Mouse (Mus musculus) forebrain, postnatal 0 days (tissue): ENCODE results near the gene Brd3os. TPM values are rescaled to one million over a fixed set of nuclear protein-coding genes. Genes with fewer than 3 reads are reported as not detected.

Experiments used
- ATAC-seq: fragments of 200-750 bp; cut with Nextera tagmentation; 2 replicates; pipeline ENCODE4 v1.8.0; 2017; ENCODE audit warnings: mild to moderate bottlenecking, moderate library complexity
- DNase-seq: peaks from one replicate; pipeline ENCODE4 v3.0.0-alpha.2; 2015
- H3K27ac ChIP-seq: fragments of 300-500 bp; sonication (generic); 2 replicates; pipeline ENCODE4 v1.5.1; 2014; ENCODE audit warnings: low read depth, mild to moderate bottlenecking, antibody characterized with exemption, low read length, moderate library complexity, mixed read lengths
- H3K27me3 ChIP-seq: fragments of 300-500 bp; sonication (generic); 2 replicates; pipeline ENCODE4 v1.6.1; 2014; ENCODE audit warnings: mild to moderate bottlenecking, low read length, mixed read lengths; ENCODE audit not compliant: insufficient read depth
- H3K36me3 ChIP-seq: fragments of 300-500 bp; sonication (generic); 2 replicates; pipeline ENCODE4 v1.6.1; 2014; ENCODE audit warnings: mild to moderate bottlenecking, moderate library complexity; ENCODE audit not compliant: insufficient read depth
- H3K4me1 ChIP-seq: fragments of 300-500 bp; sonication (generic); 2 replicates; pipeline ENCODE4 v1.6.1; 2014; ENCODE audit warnings: antibody characterized with exemption; ENCODE audit not compliant: insufficient read depth
- H3K4me2 ChIP-seq: fragments of 300-500 bp; sonication (generic); 2 replicates; pipeline ENCODE4 v1.6.1; 2014; ENCODE audit warnings: low read depth, mild to moderate bottlenecking, moderate library complexity
- H3K4me3 ChIP-seq: fragments of 300-500 bp; sonication (generic); 2 replicates; pipeline ENCODE4 v1.5.1; 2014; ENCODE audit warnings: low read depth, low read length, mixed read lengths
- H3K9ac ChIP-seq: fragments of 300-500 bp; sonication (generic); 2 replicates; pipeline ENCODE4 v1.6.1; 2014; ENCODE audit warnings: mild to moderate bottlenecking
- H3K9me3 ChIP-seq: fragments of 300-500 bp; sonication (generic); 2 replicates; pipeline ENCODE4 v1.6.1; 2016; ENCODE audit warnings: low read length
- CTCF ChIP-seq: sonication (generic); IDR thresholded peaks from 2 replicates; pipeline ENCODE4 v1.5.1; 2016; ENCODE audit warnings: antibody characterized with exemption, control low read depth, low read depth
- WGBS: fragments of 180-500 bp; shearing (Covaris S2); extraction: QIAGEN DNeasy Blood & Tissue Kit; methylation state at CpG from one replicate; pipeline ENCODE4 v1.1.7; 2014; 5-methylcytosine and 5-hydroxymethylcytosine counted together
- polyA plus RNA-seq: library from polyadenylated mRNA; unstranded; fragments of >200 nt; fragmentation: Nextera tagmentation; extraction: Ambion mirVana; gene quantifications from 2 replicates; pipeline ENCODE4 v1.2.1, GENCODE M21; 2015
- total RNA-seq: library from RNA; depleted of rRNA; stranded (reverse); fragments of >200 nt; gene quantifications from 2 replicates; pipeline ENCODE4 v1.2.3, GENCODE M21; 2014

Gene Brd3os
- total and polyA plus RNA-seq, 2 experiments from 2014 or later = 33.9 to 44.1 TPM

GRCm38 (mm10) chr2:27405094-27405884, 36.8 kb upstream of the Brd3os start:
- Histone ChIP-seq H3K4me2 (no peak overlapping the region), H3K4me1 (no peaks in the 10 kb centered on the region), H3K27me3 (no peaks in the 10 kb centered on the region), H3K27ac (no peak overlapping the region), H3K9ac (no peak overlapping the region), H3K4me3 (no peak overlapping the region), H3K9me3 (no peaks in the 10 kb centered on the region), H3K36me3 (no peaks in the 10 kb centered on the region)
- ATAC-seq (no peak), DNase-seq (no peak)
- TF ChIP-seq CTCF = no peak
- 70% methylated on average over 5 of the region's 5 CpGs for WGBS

GRCm38 (mm10) chr2:27406928-27407327, 35.2 kb upstream of the Brd3os start:
- 86% methylated on average over 5 of the region's 5 CpGs for WGBS
- Histone ChIP-seq H3K4me2 (no peak overlapping the region), H3K4me1 (peaks cover 11% of the 10 kb centered on the region; the same call in 1 of the 2 replicates), H3K27me3 (no peaks in the 10 kb centered on the region), H3K9me3 (no peaks in the 10 kb centered on the region), H3K27ac (no peak overlapping the region), H3K4me3 (no peak overlapping the region), H3K9ac (no peak overlapping the region), H3K36me3 (no peaks in the 10 kb centered on the region)
- ATAC-seq (no peak), DNase-seq (no peak)
- no peak for TF ChIP-seq CTCF

- WGBS = 76% methylated on average over 3 of the region's 3 CpGs
- H3K4me1 ChIP-seq = peaks cover 19% of the 10 kb centered on the region
Measured at GRCm38 (mm10) chr2:27408194-27408593, 33.9 kb upstream of the Brd3os start.

GRCm38 (mm10) chr2:27410518-27411140, 31.5 kb upstream of the Brd3os start:
- Histone ChIP-seq H3K36me3 (no peaks in the 10 kb centered on the region), H3K4me1 (peaks cover 33% of the 10 kb centered on the region), H3K4me2 (no peak overlapping the region), H3K9me3 (no peaks in the 10 kb centered on the region), H3K27ac (no peak overlapping the region), H3K4me3 (no peak overlapping the region), H3K9ac (no peak overlapping the region), H3K27me3 (no peaks in the 10 kb centered on the region)
- ATAC-seq = no peak
- DNase-seq = no peak
- WGBS = 94% methylated on average over 6 of the region's 6 CpGs
- TF ChIP-seq CTCF = no peak

More at GRCm38 (mm10) chr2:27408194-27408593, 33.9 kb upstream of the Brd3os start:
- no peaks in the 10 kb centered on the region for H3K27me3 ChIP-seq
- no peaks in the 10 kb centered on the region for H3K36me3 ChIP-seq
- no peak for TF ChIP-seq CTCF
- H3K9ac ChIP-seq = no peak overlapping the region
- no peak for ATAC-seq
- H3K4me2 ChIP-seq = no peak overlapping the region
- no peak for DNase-seq
- H3K27ac ChIP-seq = no peak overlapping the region
- no peak overlapping the region for H3K4me3 ChIP-seq
- no peaks in the 10 kb centered on the region for H3K9me3 ChIP-seq

- peaks cover 33% of the 10 kb centered on the region for H3K4me1 ChIP-seq
Measured at GRCm38 (mm10) chr2:27411688-27412174, 30.4 kb upstream of the Brd3os start.

GRCm38 (mm10) chr2:27412245-27412800, 29.8 kb upstream of the Brd3os start:
- Histone ChIP-seq H3K4me3 (no peak overlapping the region), H3K27me3 (no peaks in the 10 kb centered on the region), H3K4me2 (no peak overlapping the region), H3K9me3 (no peaks in the 10 kb centered on the region), H3K36me3 (no peaks in the 10 kb centered on the region), H3K9ac (no peak overlapping the region), H3K27ac (0 out of 2 replicates have a peak overlapping the region, but pooled peaks have one; percentile 30), H3K4me1 (peaks cover 33% of the 10 kb centered on the region)
- ATAC-seq = no peak
- TF ChIP-seq CTCF = no peak
- 8% methylated on average over 7 of the region's 7 CpGs for WGBS
- DNase-seq = no peak

More at GRCm38 (mm10) chr2:27411688-27412174, 30.4 kb upstream of the Brd3os start:
- Histone ChIP-seq H3K4me2 (no peak overlapping the region), H3K9me3 (no peaks in the 10 kb centered on the region), H3K36me3 (no peaks in the 10 kb centered on the region), H3K4me3 (no peak overlapping the region), H3K27ac (peak overlapping the region; percentile 64), H3K9ac (no peak overlapping the region), H3K27me3 (no peaks in the 10 kb centered on the region)
- DNase-seq (no peak), ATAC-seq (peak; percentile 17; the same call in 1 of the 2 replicates)
- WGBS = 26% methylated on average over 8 of the region's 8 CpGs
- no peak for TF ChIP-seq CTCF

GRCm38 (mm10) chr2:27413582-27413935, 28.6 kb upstream of the Brd3os start:
- no peak overlapping the region for H3K4me2 ChIP-seq
- DNase-seq = no peak
- peaks cover 33% of the 10 kb centered on the region for H3K4me1 ChIP-seq
- H3K36me3 ChIP-seq = no peaks in the 10 kb centered on the region
- TF ChIP-seq CTCF = no peak
- WGBS = 23% methylated on average over 2 of the region's 2 CpGs
- no peak overlapping the region for H3K9ac ChIP-seq
- H3K27ac ChIP-seq = no peak overlapping the region
- no peak for ATAC-seq
- no peak overlapping the region for H3K4me3 ChIP-seq
- no peaks in the 10 kb centered on the region for H3K27me3 ChIP-seq
- no peaks in the 10 kb centered on the region for H3K9me3 ChIP-seq
